ENCODE assay signal across 28 mouse cellular contexts in genomic region chr1:78810904-78811303, GRCm38 (mm10). TPM values are rescaled to one million over a fixed set of nuclear protein-coding genes. Genes with fewer than 3 reads are reported as not detected.
"Had no signal": no experiment of that assay in that cellular context is flagged by ENCODE, and none has a peak within 500 bp of the region (broad histone marks: within the 10 kb centered on the region; RNA-seq: fewer than 3 reads in every experiment).

No protein-coding gene starts in this region.

- H3K4me2 ChIP-seq: limb, embryonic 12.5 days; limb, embryonic 13.5 days; limb, embryonic 15.5 days; liver, embryonic 11.5 days; liver, embryonic 12.5 days; liver, embryonic 13.5 days; liver, embryonic 15.5 days; lung, embryonic 14.5 days; lung, embryonic 15.5 days; midbrain, embryonic 11.5 days; midbrain, embryonic 12.5 days; midbrain, embryonic 13.5 days; midbrain, embryonic 15.5 days; neural tube, embryonic 12.5 days had no signal

- H3K36me3 ChIP-seq: limb, embryonic 10.5 days; limb, embryonic 12.5 days; limb, embryonic 13.5 days; limb, embryonic 15.5 days; liver, embryonic 12.5 days; liver, embryonic 13.5 days; liver, embryonic 15.5 days; lung, embryonic 15.5 days; midbrain, embryonic 10.5 days; midbrain, embryonic 12.5 days; midbrain, embryonic 13.5 days; midbrain, embryonic 15.5 days; neural tube, embryonic 12.5 days had no signal

- H3K4me3 ChIP-seq: limb, embryonic 10.5 days; limb, embryonic 12.5 days; limb, embryonic 13.5 days; limb, embryonic 15.5 days; liver, embryonic 12.5 days; liver, embryonic 13.5 days; liver, embryonic 15.5 days; lung, embryonic 15.5 days; megakaryocyte, embryonic 14.5 days; midbrain, embryonic 10.5 days; midbrain, embryonic 12.5 days; midbrain, embryonic 13.5 days; midbrain, embryonic 15.5 days; neural tube, embryonic 12.5 days had no signal

- DNase-seq: left cerebral cortex, postnatal 4 days; liver; liver, embryonic 13.5 days; liver, postnatal 0 days; lung, adult 18-20 months; lung, adult 2 months; lung, embryonic 14.5 days; lung, postnatal 10 days; lung, postnatal 14 days; lung, postnatal 36 days; lung, postnatal 4 days; midbrain, embryonic 14.5 days had no signal

- H3K27me3 ChIP-seq: limb, embryonic 12.5 days; limb, embryonic 13.5 days; limb, embryonic 15.5 days; liver, embryonic 12.5 days; liver, embryonic 13.5 days; liver, embryonic 15.5 days; lung, embryonic 15.5 days; megakaryocyte, embryonic 14.5 days; midbrain, embryonic 12.5 days; midbrain, embryonic 13.5 days; midbrain, embryonic 15.5 days; neural tube, embryonic 12.5 days had no signal

RNA-seq across cellular contexts. Expression of gene Kcne4, which starts 5.7 kb away (rescaled TPM):
- polyA plus RNA-seq: macrophage had no signal
